Mouse (Mus musculus): ENCODE measurements around the gene Magi1.

DNA sequence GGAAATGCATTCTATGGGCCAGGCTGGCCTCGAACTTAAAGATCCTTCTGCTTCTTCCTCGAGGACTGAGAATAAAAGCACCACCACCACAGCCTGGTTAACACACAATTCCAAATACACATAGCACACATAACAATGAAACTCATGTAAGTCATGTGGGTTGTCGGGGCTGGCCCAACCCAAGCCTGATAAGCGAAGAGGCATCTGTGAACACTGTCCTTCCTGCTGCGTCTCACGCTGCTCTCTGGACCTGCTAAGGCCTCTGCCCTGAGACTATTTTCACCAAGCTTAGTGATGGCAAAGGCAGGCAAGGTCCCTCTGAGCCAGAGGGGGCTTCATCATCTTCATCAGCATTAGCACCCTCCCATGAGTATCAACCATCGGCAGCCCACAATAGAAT, 360.8 kb downstream of the Magi1 start:
- TF ChIP-seq CTCF (IDR thresholded peaks at IDR 0.05; ENCODE audit: low read depth) (no peak), EP300 (IDR thresholded peaks at IDR 0.05; ENCODE audit: low read depth) (no peak)
